Mouse (Mus musculus): Measurements from ENCODE around the gene Lrrc3b. TPM values are rescaled to one million over a fixed set of nuclear protein-coding genes. Genes with fewer than 3 reads are reported as not detected.
A peak's percentile ranks its signal among the peaks of the same experiment; 100 is the strongest.

Lrrc3b gene
- polyA plus RNA-seq, 1 experiment from 2014 or later: 0.09 TPM

DNA sequence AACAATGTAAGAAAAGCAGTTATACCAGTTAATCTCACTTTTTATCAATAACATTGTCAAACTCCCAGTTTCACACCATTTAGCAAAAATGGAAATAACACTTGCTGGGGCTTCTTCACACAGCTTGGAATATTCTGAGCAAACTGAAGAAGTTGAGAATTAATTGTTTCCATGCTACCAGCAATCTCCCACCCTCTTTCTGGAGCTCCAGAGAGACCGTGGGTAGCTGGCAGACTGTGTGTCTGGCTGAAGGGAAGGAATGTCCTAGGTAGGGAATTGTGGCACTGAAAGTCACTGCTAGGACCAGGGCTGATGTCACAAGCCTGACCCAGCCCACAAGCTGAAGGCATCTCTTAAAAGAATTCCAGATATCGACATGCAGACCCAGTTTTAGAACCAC, 53.3 kb downstream of the Lrrc3b start:
- H3K27ac ChIP-seq (ENCODE audit: low read length): no peak overlapping the region
- H3K9me3 ChIP-seq (replicated peaks; ENCODE audit: control insufficient read depth, low read length): no peaks in the 10 kb centered on the region
- no peaks in the 10 kb centered on the region for H3K36me3 ChIP-seq (ENCODE audit: control insufficient read depth, insufficient read depth)
- no peak overlapping the region for H3K9ac ChIP-seq (ENCODE audit: low read depth, low read length)
- no peaks in the 10 kb centered on the region for H3K4me1 ChIP-seq (ENCODE audit: control insufficient read depth, low read depth, low read length)
- no peaks in the 10 kb centered on the region for H3K27me3 ChIP-seq (ENCODE audit: control insufficient read depth, insufficient read depth, low read depth, low read length)
- ATAC-seq (ENCODE audit: low read depth): no peak
- H3K4me3 ChIP-seq (ENCODE audit: low read depth, low read length): no peak overlapping the region
- H3K4me2 ChIP-seq (ENCODE audit: low read depth, low read length): no peak overlapping the region
- WGBS (ENCODE audit: insufficient replicate concordance): 53% methylated on average over 2 of the region's 2 CpGs

GRCm38 (mm10) chr14:15384972-15385371, 53.8 kb downstream of the Lrrc3b start:
- ATAC-seq (ENCODE audit: low read depth): no peak
- Histone ChIP-seq H3K9ac (ENCODE audit: low read depth, low read length) (no peak overlapping the region), H3K4me3 (ENCODE audit: low read depth, low read length) (no peak overlapping the region), H3K4me1 (ENCODE audit: control insufficient read depth, low read depth, low read length) (no peaks in the 10 kb centered on the region), H3K27ac (ENCODE audit: low read length) (no peak overlapping the region), H3K36me3 (ENCODE audit: control insufficient read depth, insufficient read depth) (no peaks in the 10 kb centered on the region), H3K4me2 (ENCODE audit: low read depth, low read length) (no peak overlapping the region), H3K9me3 (replicated peaks; ENCODE audit: control insufficient read depth, low read length) (no peaks in the 10 kb centered on the region), H3K27me3 (ENCODE audit: control insufficient read depth, insufficient read depth, low read depth, low read length) (no peaks in the 10 kb centered on the region)
- WGBS (ENCODE audit: insufficient replicate concordance): 55% methylated on average over 2 of the region's 2 CpGs

DNA sequence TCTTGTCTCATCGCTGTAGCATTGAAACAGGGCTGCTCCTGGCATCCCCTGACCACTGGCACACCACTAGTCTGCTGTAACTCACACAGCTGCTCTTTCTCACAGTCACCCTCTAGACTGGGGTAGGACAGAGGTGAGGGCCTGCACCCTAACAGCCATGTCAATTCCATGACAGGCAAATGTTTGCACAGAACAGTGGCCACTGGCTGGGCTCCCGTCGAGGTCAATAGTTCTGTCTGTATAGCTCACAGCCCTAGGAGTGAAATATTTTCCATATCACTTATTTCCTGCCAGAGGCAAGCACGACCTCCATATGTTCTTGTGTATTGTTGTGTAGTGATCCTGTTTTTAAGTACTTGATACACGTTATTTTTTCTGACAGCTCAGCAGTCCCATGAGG, 54.3 kb downstream of the Lrrc3b start:
- Histone ChIP-seq H3K4me1 (ENCODE audit: control insufficient read depth, low read depth, low read length) (no peaks in the 10 kb centered on the region), H3K27me3 (ENCODE audit: control insufficient read depth, insufficient read depth, low read depth, low read length) (no peaks in the 10 kb centered on the region), H3K27ac (ENCODE audit: low read length) (no peak overlapping the region), H3K4me2 (ENCODE audit: low read depth, low read length) (no peak overlapping the region), H3K9me3 (replicated peaks; ENCODE audit: control insufficient read depth, low read length) (no peaks in the 10 kb centered on the region), H3K36me3 (ENCODE audit: control insufficient read depth, insufficient read depth) (no peaks in the 10 kb centered on the region), H3K9ac (ENCODE audit: low read depth, low read length) (no peak overlapping the region), H3K4me3 (ENCODE audit: low read depth, low read length) (no peak overlapping the region)
- WGBS (ENCODE audit: insufficient replicate concordance): 49% methylated on average over 5 of the region's 5 CpGs
- ATAC-seq (ENCODE audit: low read depth): peak; percentile 64; the same call in 1 of the 2 replicates

DNA sequence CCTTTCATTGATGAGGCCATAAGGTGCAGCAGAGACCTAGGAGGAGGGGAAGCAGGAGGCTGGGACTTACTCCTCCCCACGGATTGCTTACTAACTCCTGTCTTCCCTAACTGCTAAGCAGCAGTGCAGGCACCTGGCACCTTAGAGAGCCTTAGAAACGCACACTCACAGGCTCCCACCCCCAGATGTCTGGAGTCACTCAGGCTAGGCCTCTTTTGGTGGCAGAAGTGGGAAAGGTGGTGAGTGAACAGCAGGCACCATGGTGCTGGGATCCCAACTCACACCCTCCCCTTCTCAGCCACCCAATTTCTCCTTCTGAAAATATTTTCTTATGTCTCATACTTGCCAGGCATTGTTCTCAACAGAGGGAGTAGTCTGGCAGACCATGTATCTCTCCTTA, 55.7 kb downstream of the Lrrc3b start:
- no peak overlapping the region for H3K4me3 ChIP-seq (ENCODE audit: low read depth, low read length)
- H3K27me3 ChIP-seq (ENCODE audit: control insufficient read depth, insufficient read depth, low read depth, low read length): no peaks in the 10 kb centered on the region
- H3K4me1 ChIP-seq (ENCODE audit: control insufficient read depth, low read depth, low read length): no peaks in the 10 kb centered on the region
- WGBS (ENCODE audit: insufficient replicate concordance): 24% methylated on average over 2 of the region's 2 CpGs
- ATAC-seq (ENCODE audit: low read depth): no peak
- H3K4me2 ChIP-seq (ENCODE audit: low read depth, low read length): no peak overlapping the region
- H3K27ac ChIP-seq (ENCODE audit: low read length): no peak overlapping the region
- no peak overlapping the region for H3K9ac ChIP-seq (ENCODE audit: low read depth, low read length)
- no peaks in the 10 kb centered on the region for H3K9me3 ChIP-seq (replicated peaks; ENCODE audit: control insufficient read depth, low read length)
- H3K36me3 ChIP-seq (ENCODE audit: control insufficient read depth, insufficient read depth): no peaks in the 10 kb centered on the region

- 54% methylated on average over 2 of the region's 2 CpGs for WGBS (ENCODE audit: insufficient replicate concordance)
- no peak for ATAC-seq (ENCODE audit: low read depth)
- H3K27ac ChIP-seq (ENCODE audit: low read length): no peak overlapping the region
- H3K4me3 ChIP-seq (ENCODE audit: low read depth, low read length): no peak overlapping the region
- no peak overlapping the region for H3K4me2 ChIP-seq (ENCODE audit: low read depth, low read length)
- no peaks in the 10 kb centered on the region for H3K9me3 ChIP-seq (replicated peaks; ENCODE audit: control insufficient read depth, low read length)
- no peaks in the 10 kb centered on the region for H3K4me1 ChIP-seq (ENCODE audit: control insufficient read depth, low read depth, low read length)
- no peaks in the 10 kb centered on the region for H3K36me3 ChIP-seq (ENCODE audit: control insufficient read depth, insufficient read depth)
- H3K9ac ChIP-seq (ENCODE audit: low read depth, low read length): no peak overlapping the region
- no peaks in the 10 kb centered on the region for H3K27me3 ChIP-seq (ENCODE audit: control insufficient read depth, insufficient read depth, low read depth, low read length)
Measured at GRCm38 (mm10) chr14:15377368-15377767, 61.4 kb downstream of the Lrrc3b start.

GRCm38 (mm10) chr14:15376786-15377185, 62.0 kb downstream of the Lrrc3b start:
- ATAC-seq (ENCODE audit: low read depth): no peak
- no peak overlapping the region for H3K9ac ChIP-seq (ENCODE audit: low read depth, low read length)
- H3K4me3 ChIP-seq (ENCODE audit: low read depth, low read length): no peak overlapping the region
- no peaks in the 10 kb centered on the region for H3K4me1 ChIP-seq (ENCODE audit: control insufficient read depth, low read depth, low read length)
- no peak overlapping the region for H3K27ac ChIP-seq (ENCODE audit: low read length)
- H3K36me3 ChIP-seq (ENCODE audit: control insufficient read depth, insufficient read depth): no peaks in the 10 kb centered on the region
- WGBS (ENCODE audit: insufficient replicate concordance): 68% methylated on average over 1 of the region's 1 CpGs
- H3K4me2 ChIP-seq (ENCODE audit: low read depth, low read length): no peak overlapping the region
- H3K27me3 ChIP-seq (ENCODE audit: control insufficient read depth, insufficient read depth, low read depth, low read length): no peaks in the 10 kb centered on the region
- no peaks in the 10 kb centered on the region for H3K9me3 ChIP-seq (replicated peaks; ENCODE audit: control insufficient read depth, low read length)

GRCm38 (mm10) chr14:15374271-15374670, 64.5 kb downstream of the Lrrc3b start:
- ATAC-seq (ENCODE audit: low read depth): no peak
- H3K9me3 ChIP-seq (replicated peaks; ENCODE audit: control insufficient read depth, low read length): no peaks in the 10 kb centered on the region

DNA sequence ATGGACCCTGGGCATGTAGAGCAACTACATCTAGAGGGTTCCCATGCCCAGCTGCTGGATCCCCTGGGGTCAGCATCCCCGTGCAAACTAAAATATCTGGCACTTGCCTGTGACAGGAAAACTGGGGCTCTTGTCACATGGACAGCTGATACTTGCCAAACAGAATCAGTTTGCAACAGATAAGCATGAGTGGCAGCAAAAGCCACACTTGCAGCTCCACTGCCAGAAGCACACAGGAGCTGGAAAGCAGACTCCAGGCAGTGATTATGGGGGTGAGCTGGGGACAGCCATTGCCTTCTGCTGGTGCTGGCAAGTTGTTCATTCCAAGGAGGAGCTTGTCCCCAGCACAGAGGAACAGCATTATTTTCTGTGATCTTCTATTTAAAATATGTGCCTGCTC, 65.8 kb downstream of the Lrrc3b start:
- H3K27me3 ChIP-seq (ENCODE audit: control insufficient read depth, insufficient read depth, low read depth, low read length): no peaks in the 10 kb centered on the region
- WGBS (ENCODE audit: insufficient replicate concordance): 43% methylated on average over 1 of the region's 1 CpGs
- H3K36me3 ChIP-seq (ENCODE audit: control insufficient read depth, insufficient read depth): no peaks in the 10 kb centered on the region
- no peak for ATAC-seq (ENCODE audit: low read depth)
- H3K9me3 ChIP-seq (replicated peaks; ENCODE audit: control insufficient read depth, low read length): no peaks in the 10 kb centered on the region
- no peaks in the 10 kb centered on the region for H3K4me1 ChIP-seq (ENCODE audit: control insufficient read depth, low read depth, low read length)
- H3K4me3 ChIP-seq (ENCODE audit: low read depth, low read length): no peak overlapping the region
- no peak overlapping the region for H3K4me2 ChIP-seq (ENCODE audit: low read depth, low read length)
- H3K27ac ChIP-seq (ENCODE audit: low read length): no peak overlapping the region
- H3K9ac ChIP-seq (ENCODE audit: low read depth, low read length): no peak overlapping the region

More at GRCm38 (mm10) chr14:15374271-15374670, 64.5 kb downstream of the Lrrc3b start:
- Histone ChIP-seq H3K4me3 (ENCODE audit: low read depth, low read length) (no peak overlapping the region), H3K36me3 (ENCODE audit: control insufficient read depth, insufficient read depth) (no peaks in the 10 kb centered on the region), H3K27me3 (ENCODE audit: control insufficient read depth, insufficient read depth, low read depth, low read length) (no peaks in the 10 kb centered on the region), H3K4me1 (ENCODE audit: control insufficient read depth, low read depth, low read length) (no peaks in the 10 kb centered on the region), H3K9ac (ENCODE audit: low read depth, low read length) (no peak overlapping the region), H3K4me2 (ENCODE audit: low read depth, low read length) (no peak overlapping the region), H3K27ac (ENCODE audit: low read length) (no peak overlapping the region)

GRCm38 (mm10) chr14:15365045-15365444, 73.7 kb downstream of the Lrrc3b start:
- Histone ChIP-seq H3K4me3 (ENCODE audit: low read depth, low read length) (no peak overlapping the region), H3K4me1 (ENCODE audit: control insufficient read depth, low read depth, low read length) (no peaks in the 10 kb centered on the region), H3K9ac (ENCODE audit: low read depth, low read length) (no peak overlapping the region), H3K27ac (ENCODE audit: low read length) (no peak overlapping the region), H3K9me3 (replicated peaks; ENCODE audit: control insufficient read depth, low read length) (no peaks in the 10 kb centered on the region), H3K36me3 (ENCODE audit: control insufficient read depth, insufficient read depth) (no peaks in the 10 kb centered on the region), H3K27me3 (ENCODE audit: control insufficient read depth, insufficient read depth, low read depth, low read length) (no peaks in the 10 kb centered on the region), H3K4me2 (ENCODE audit: low read depth, low read length) (no peak overlapping the region)
- no peak for ATAC-seq (ENCODE audit: low read depth)
- 80% methylated on average over 6 of the region's 6 CpGs for WGBS (ENCODE audit: insufficient replicate concordance)

GRCm38 (mm10) chr14:15359893-15360292, 78.9 kb downstream of the Lrrc3b start:
- H3K36me3 ChIP-seq (ENCODE audit: control insufficient read depth, insufficient read depth): no peaks in the 10 kb centered on the region
- no peak overlapping the region for H3K9ac ChIP-seq (ENCODE audit: low read depth, low read length)
- no peak overlapping the region for H3K27ac ChIP-seq (ENCODE audit: low read length)
- 73% methylated on average over 1 of the region's 1 CpGs for WGBS (ENCODE audit: insufficient replicate concordance)
- H3K27me3 ChIP-seq (ENCODE audit: control insufficient read depth, insufficient read depth, low read depth, low read length): no peaks in the 10 kb centered on the region
- no peak overlapping the region for H3K4me2 ChIP-seq (ENCODE audit: low read depth, low read length)
- ATAC-seq (ENCODE audit: low read depth): no peak
- H3K4me3 ChIP-seq (ENCODE audit: low read depth, low read length): no peak overlapping the region
- no peaks in the 10 kb centered on the region for H3K4me1 ChIP-seq (ENCODE audit: control insufficient read depth, low read depth, low read length)
- H3K9me3 ChIP-seq (replicated peaks; ENCODE audit: control insufficient read depth, low read length): no peaks in the 10 kb centered on the region

Measured in liver, embryonic 16.5 days (tissue).